Mouse (Mus musculus): ENCODE measurements at regions not wholly inside any gene's neighbourhood (a gene's known extent, or its start where the extent isn't known, plus 50 kb on each side); places are given as distances from the start of the nearest gene placed in this dataset.

DNA sequence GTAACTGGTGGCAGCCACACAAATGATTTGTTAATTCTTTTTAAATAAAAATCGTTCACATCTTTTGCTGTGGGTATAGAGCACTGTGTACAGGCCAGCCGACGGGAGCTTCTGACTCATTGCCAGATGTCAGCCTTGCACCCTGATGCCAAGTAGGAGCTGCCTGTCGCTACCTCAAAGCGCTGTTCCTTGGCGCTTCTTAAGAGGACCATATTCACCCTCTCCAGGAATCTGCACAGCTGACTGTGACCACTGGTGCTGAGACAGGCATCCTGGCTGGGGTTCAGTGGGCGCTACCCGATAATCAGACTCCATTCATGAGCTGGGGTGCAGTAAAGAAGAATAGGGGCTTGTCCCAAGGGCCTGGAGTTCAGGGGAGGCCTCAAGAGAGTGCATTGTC, 51.0 kb upstream of the A530016L24Rik start:
- DNase-seq (ENCODE audit: low read depth, low spot score): no peak

All from CD4-positive helper T cell, adult 2 months (primary cell).